In genomic region chr12:53407776-53408175, GRCm38 (mm10) we compare ENCODE assay signal across 14 mouse cellular contexts.
DNase-seq lines count a peak whose midpoint lies in the region; ATAC-seq and TF ChIP-seq lines count a peak whose summit lies in the region.
"Had no signal": no experiment of that assay in that cellular context is flagged by ENCODE, and none has a peak within 500 bp of the region (broad histone marks: within the 10 kb centered on the region; RNA-seq: fewer than 3 reads in every experiment).

No protein-coding gene starts in this region.

- H3K27ac ChIP-seq in layer of hippocampus, adult 2 months, result peak overlapping the region; percentile 59
- H3K27ac ChIP-seq: liver, embryonic 12.5 days had no signal

- H3K4me3 ChIP-seq in layer of hippocampus, adult 2 months, result no peak overlapping the region
- H3K4me3 ChIP-seq: liver, embryonic 12.5 days; midbrain, embryonic 10.5 days had no signal

- peak; percentile 17 to 49 for DNase-seq in layer of hippocampus, adult 2 months (ENCODE audit: low spot score in 2 of 2)
- DNase-seq in layer of hippocampus, postnatal 10 days (ENCODE audit: low spot score in 2 of 2), result no peak
- peak; percentile 66 for DNase-seq in brain, adult 2 months (ENCODE audit: low read depth, low spot score)
- peak; percentile 69 for DNase-seq in embryo, embryonic 10.5 days (ENCODE audit: low spot score)
- peak; percentile 34 to 44 for DNase-seq in left cerebral cortex, postnatal 14 days (ENCODE audit: low spot score in 2 of 2)
- DNase-seq in retina, postnatal 1 day, result no peak
- DNase-seq: cerebellum, adult 11 months; lung, postnatal 10 days; thymus, adult 2 months had no signal

- TF ChIP-seq CTCF in layer of hippocampus, adult 2 months (conservative IDR thresholded peaks at IDR 0.05), result no peak

- intact Hi-C loops in left cerebral cortex, postnatal 14 days (cut with DNase I), result no loop called here

- ATAC-seq in inflammation-experienced regulatory T-cells, adult 6 months, result no peak
- ATAC-seq: activated CD4-positive, CD25-positive, alpha-beta regulatory T cell, adult 4 months; CD4-positive, CD25-positive, alpha-beta regulatory T cell, adult 4 months; liver, embryonic 12.5 days had no signal

Comparison
In these comparisons a context has a peak if more than half of its experiments do, and no peak if none do; other contexts are left out.
1. DNase-seq: peak in layer of hippocampus, adult 2 months (2 of 2), brain, adult 2 months (single experiment), embryo, embryonic 10.5 days (single experiment) and left cerebral cortex, postnatal 14 days (2 of 2); none in layer of hippocampus, postnatal 10 days (0 of 2) and retina, postnatal 1 day (single experiment).